Mouse (Mus musculus): ENCODE data around the gene Gpcpd1.
"Not testable (repeated sequence)": the region's sequence is repeated elsewhere in the genome, so short reads cannot be mapped to it uniquely, and the experiment has no call there.

Gene Gpcpd1

DNA sequence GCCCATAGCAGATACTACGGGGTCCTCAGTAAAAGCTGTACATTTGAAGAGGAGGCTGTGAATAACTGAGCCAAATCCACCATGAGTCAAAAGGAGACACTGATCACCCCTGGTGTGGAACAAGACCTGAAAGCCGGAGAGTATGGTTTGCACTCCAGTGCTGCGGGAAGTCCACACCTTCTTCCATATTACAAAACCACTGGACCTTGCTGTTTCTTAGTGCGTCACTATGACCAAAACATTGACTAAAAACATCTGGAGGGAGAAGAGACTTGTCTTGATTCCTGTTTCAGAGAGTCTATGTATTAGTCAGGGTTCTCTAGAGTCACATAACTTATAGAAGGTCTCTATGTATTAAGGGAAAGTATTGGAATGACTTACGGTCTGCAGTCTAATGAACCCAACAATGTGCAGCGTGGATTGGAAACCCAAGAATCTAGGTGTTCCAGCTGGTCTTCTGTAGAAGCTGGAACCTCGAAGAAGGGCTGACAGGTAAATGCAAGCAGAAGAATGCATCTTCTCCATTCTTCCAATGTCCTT is at the start of gene Gpcpd1:
TSS of gene Gpcpd1 (minus strand) at position 490 of the 540 bp plus-strand sequence.
- no peak for DNase-seq (ENCODE audit: low spot score in 2 of 2)

DNA sequence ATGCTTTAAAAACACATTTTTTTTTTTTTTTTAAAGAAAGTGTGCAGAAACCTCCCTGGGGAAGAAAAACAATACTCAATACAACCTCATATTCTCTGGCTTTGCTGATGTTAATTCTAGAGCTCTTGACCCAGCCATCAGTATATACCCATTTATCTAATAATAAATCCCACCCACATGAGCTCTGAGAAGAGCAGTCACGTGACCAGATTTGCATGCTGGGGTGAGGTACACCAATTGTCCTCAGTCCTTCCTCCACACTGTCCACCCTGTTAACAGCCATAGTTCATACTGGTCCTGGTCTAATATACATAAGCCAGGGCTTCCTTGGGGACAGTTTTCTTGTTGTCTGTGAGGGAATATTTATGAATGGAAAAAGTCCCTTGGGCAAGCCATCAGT is 49.0 kb upstream of the Gpcpd1 start:
- no peak for DNase-seq (ENCODE audit: low spot score in 2 of 2)

DNA sequence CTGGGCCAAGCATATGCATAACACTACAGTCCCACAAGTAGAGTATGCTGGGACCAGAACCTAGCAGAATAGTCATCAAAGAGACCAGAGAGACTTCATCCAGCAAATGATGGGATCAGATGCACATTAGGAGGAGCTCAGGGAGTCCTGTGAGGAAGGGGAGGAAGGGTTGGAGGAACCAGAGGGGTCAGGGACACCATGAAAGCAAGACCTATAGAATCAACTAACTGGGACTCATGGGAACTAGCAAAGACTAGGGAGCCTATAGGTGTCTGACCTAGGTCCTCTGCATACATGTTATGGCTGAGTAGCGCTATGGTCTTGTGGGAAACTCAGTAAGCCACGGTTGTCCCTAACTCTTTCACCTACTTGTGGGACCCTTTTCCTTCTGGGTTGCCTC is 41.1 kb upstream of the Gpcpd1 start:
- DNase-seq (ENCODE audit: low spot score in 2 of 2): no peak

DNA sequence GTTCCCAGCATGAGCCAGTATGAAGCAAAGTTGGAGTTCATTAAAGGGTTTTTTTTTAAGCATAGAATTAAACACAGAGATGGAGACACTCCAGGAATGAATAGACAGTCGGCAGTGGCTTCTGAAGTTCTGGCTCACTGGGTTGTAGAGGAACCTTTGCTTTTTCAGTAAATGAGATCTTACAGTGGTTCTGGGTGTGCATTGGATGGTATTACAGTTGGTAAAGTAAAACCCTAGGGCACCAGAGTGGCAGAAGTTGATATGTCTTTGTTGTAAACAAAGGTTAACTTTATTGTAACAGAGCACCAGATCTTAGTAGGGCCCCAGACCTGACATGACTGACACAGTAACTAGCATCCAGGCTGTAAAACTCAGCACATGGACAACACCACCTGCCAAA is 35.6 kb upstream of the Gpcpd1 start:
- no peak for DNase-seq (ENCODE audit: low spot score in 2 of 2)

DNA sequence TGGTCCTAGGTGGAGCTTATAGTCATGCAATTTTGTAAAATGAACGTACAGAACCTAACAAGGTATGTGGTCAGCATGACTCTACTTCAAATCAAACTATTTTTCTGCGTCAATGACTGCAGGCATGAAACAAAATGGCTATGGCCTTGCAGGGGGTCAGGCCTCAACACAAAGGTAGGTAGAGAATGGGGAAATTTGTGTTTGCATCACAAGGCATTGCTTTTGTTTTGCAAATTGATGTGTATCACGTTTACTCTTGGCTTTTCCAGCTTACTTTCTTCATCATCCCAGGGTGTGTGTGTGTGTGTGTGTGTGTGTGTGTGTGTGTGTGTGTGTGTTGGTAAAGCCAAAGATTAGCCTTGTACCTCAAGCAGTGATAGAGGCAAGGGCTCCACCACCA is 30.2 kb upstream of the Gpcpd1 start:
- no peak for DNase-seq (ENCODE audit: low spot score in 2 of 2)

DNA sequence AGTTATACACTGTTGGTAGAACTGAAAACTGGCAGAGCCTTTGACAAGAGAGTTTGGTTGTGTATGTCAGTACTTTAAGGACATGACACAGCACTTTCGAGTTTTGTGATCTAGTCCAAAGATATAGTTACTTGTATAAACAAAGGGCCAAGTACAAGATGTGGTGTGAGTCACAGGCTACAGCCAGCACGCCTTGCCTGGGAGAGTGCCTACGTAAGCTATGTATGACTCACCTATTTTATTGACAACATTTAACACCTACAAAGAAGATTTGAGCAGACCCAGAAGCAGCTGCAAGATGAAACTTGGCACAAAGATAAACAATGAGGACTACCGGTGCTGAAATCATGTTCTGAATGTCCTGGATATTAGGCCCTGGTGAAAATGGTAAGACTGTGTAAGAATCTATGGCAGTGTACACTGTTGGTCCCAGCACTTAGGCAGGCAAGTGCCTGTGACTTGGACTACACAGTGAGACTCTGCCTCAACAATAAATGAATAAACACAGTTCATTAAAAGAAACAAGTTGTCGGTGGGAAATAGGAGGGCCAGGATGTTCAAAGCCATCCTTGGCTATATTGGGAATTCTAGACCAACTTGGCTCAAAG is 26.2 kb upstream of the Gpcpd1 start:
- no peak for DNase-seq (ENCODE audit: low spot score in 2 of 2)

DNA sequence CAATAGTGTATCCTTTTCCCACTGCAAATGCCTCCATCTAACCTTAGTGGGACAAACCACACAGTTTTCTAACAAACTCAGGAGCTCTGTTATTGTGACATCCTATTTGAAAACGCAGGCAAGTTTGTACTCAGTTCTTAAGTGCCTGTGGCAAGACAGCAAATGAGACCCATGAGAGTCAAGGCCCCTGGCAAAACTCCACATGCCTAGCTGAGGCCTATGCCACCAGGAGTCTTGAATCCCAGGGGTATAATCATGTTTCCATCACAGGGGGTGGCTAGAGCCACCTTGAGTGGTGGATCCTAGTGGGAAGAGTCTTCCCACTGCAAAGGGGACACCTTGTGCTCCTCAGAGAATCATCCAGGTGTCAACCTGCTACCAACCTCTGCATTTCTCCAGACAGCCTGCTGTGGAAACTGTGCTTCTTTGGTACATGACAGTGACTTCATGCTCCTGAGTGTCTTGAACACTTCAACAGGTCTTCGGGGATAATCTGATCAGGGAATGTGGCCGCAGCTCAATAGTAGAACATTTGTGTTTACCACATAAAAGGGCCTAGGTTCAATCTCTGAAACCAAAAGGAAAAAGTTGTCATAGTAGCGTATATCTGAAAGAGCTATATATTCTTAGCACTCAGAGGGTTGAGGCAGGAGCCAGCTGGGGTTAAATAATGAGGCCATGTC is 24.2 kb upstream of the Gpcpd1 start:
- no peak for DNase-seq (ENCODE audit: low spot score in 2 of 2)

DNA sequence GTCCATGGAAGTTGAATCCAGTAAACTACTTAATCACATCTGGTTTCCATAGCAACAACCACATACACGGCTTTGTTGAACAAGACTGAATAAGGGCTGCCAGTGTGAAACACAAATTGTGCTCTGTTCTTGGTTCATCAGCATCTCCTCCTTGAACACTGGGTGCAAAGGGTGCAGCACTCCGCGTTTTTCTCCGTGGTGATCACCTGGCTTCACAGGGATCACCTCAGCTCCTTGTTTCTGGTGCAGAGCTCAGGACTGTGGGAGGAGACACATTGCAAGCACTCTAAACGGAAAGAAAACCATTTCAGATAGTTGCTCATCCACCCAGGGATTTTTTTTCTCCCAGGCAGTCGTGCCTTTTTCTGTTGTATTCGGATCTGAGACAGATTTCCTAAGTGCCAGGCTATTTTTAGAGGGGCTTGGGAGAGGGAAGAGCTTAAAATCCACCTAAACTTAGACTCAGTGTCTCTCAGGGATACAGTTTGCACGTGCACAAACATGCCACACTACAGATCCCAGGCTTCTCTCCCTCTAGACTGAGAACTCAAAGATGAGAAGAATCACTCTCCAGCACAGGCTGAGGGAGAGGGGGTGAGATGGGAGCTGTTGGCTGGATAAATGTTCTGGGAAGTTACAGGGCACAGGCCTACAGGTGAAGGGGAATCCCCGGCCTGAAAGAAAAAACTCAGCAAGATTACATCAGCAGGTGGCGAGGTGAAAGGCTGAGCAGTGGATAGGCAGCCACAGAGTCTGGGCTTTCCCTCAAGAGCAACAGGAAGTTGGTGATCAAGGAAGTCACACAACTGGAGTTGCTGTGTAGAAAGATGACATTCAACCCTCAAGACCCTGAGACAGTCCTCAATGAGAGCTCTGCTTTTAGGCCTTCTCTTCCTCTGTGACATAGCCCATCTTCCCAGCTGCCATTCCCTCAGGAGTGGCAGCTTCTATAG is 19.9 kb upstream of the Gpcpd1 start:
- DNase-seq (ENCODE audit: low spot score in 2 of 2): peak; percentile 62 to 65

DNA sequence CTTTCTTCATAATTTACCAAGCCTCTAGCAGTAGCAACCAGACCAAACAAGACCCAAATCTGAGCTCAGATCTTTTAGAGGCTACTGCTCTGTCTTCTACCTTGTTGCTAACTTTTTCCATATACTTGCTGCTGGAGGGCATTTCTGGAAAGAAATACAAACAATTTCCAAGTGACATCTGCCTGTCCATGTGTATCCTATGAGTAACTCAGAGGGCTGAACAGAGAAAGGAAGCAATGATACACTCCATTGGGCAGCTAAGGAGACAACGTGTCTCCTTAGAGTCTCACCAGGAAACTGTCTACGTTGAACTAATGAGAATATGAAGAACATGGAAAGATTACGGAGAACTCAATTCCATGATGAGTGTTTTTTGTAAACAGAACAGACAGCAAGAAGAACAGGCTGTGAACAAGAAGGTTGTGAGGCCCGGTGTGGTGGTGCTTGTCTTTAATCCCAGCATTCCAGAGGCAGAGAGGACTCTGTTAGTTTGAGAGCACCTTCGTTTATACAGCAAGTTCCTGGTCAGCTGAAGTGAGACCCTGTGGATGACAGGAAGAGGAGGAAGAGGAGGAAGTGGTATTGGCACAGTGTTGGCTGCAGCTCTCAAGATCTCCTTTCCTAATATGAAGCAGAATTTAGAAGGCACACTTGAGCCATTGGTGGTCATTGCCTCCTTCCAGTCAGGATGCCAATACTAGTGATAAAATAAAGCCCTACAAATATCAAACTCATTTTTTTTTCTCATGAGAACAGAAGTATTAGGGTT is 18.4 kb upstream of the Gpcpd1 start:
- DNase-seq (ENCODE audit: low spot score in 2 of 2): no peak

DNA sequence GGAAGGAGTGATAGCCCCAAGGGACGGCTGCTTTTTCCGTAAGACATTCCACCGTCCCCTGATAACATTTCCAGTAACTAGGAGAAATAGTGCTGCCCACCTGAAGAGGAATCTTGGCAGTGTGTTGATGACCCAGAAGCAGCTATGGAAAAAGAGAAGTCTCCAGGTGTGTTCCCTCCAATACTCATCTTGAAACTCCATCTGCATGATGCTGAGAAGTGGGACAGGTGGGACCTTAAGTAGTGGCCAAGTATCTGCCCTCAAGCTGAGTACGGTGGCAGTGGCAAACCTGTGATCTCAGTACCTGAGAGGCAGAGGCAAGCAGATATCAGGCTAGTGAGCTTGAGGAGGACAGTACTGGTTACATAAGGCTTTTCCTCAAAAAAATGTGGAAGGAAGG is 17.4 kb upstream of the Gpcpd1 start:
- no peak for DNase-seq (ENCODE audit: low spot score in 2 of 2)

DNA sequence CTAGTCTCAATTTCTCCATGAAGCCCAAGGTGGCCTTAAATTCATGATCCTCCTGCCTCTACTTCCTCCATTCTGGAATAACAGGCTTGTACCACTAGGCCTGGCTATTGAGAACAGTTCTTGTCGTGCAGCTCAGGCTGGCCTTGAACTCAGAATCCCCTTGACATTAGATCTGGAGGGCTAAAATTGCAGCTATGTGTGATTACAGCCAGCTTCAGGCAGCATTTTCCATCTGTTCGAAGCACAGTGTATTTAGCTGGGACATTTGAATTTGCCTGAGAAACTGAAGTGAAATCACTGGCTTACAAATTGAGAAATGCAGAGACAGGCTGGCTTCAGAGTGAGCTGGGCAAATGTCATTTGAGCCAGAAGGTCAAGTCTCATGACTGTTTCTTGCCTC is 16.2 kb upstream of the Gpcpd1 start:
- no peak for DNase-seq (ENCODE audit: low spot score in 2 of 2)

DNA sequence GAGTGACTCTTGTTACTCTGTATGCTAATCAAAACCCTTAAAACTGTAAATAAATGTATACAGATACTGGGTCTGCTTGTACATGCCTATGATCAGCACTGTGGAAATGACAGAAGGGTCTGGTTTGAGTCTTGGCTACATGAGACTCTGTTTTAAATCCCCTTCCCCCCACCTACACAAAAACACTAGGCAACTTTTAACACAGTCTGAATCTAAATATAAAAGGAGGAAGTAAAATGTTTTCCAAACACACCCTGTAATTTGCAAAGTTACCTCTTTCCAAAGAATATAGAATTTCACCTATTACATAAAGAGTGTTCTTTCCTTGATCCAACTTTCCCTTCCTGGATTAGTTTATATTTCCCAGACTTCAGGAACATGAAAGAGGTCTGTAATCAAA is 14.2 kb upstream of the Gpcpd1 start:
- DNase-seq (ENCODE audit: low spot score in 2 of 2): no peak

DNA sequence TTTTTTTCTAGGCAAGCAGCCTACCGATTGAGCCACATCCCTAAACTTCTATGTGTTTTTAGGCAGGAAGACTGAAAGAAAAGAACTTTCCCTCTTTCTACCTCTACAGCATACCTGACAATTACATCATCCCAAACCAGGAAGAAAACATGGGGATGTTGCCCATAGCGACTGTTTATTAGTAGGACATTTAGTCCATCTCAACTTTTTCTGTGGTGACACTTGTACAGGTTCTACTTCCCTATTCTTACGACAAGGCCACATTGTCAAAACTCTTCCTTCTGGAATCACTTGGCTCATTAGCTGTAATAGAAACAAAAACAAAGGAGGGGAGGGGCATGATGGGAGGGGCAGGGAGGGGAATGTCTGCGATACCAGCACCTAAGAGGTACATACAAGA is 12.6 kb upstream of the Gpcpd1 start:
- DNase-seq (ENCODE audit: low spot score in 2 of 2): no peak

DNA sequence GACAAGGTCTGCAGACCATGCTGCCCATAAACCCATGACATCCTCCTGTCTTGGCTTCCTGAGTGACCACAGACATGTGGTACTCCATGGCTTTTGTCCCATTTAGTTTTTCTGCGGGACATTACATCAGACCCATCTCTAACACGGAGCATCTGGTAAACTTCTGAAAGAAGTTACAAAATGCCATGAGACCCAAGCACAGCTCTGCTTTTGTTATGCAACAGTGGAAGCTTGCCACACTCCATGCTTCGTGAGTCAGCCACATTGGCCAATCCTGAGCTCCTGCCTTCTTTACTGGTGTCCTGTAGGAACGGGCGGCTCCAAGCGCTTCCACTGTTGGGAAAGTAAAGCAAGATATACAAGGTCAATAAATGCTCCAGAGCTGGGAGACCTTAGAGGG is 11.6 kb upstream of the Gpcpd1 start:
- no peak for DNase-seq (ENCODE audit: low spot score in 2 of 2)

DNA sequence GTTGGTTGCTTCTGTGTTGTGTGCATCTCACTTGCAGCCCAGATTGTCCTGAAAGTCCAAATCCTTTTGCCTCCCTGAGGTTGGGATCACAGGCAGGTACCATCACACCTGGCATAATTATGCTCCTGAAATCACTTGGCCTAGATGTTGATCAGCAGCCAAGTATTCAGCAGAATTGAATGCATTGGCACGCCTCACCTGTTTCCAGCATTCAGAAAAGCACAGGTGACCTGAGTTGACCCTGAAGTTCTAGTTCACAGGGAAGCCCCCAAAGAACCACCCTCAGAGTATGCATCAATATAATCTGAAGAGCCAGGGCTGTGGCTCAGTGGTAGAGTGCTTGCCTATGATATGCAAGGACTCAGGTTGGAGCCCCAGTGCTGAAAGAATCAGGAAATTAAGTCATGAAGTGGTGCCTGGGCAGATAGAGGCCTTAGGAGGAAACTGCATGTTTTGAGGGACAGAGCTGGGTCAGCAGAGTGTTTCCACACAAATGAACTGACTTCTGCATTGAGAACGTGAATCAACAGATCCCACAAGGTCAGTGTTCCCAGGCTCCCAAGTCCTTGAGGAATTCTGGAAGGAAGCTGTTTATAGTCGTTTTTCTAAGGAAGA is 10.4 kb upstream of the Gpcpd1 start:
- DNase-seq (ENCODE audit: low spot score in 2 of 2): no peak

DNA sequence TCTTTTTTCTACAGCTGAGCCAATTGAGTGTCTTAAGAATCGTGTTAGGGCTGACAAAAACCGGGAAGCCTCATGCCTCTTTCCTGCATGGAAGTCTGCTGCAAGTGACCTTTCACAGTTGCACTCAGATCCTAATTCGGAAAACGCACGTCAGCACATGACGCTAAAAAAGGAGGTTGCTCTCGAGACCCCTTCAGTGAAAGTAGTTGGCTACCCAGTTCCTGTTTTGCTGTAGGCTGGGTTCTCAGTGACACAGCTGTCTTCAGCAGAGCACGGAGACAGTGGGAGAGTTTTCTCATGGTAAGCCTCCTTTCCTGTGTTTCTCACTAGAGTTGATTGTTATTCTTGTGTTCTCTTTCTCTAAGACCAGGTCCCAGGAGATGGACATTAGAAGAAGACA is 9.7 kb upstream of the Gpcpd1 start:
- peak; percentile 46 to 56 for DNase-seq (ENCODE audit: low spot score in 2 of 2)

DNA sequence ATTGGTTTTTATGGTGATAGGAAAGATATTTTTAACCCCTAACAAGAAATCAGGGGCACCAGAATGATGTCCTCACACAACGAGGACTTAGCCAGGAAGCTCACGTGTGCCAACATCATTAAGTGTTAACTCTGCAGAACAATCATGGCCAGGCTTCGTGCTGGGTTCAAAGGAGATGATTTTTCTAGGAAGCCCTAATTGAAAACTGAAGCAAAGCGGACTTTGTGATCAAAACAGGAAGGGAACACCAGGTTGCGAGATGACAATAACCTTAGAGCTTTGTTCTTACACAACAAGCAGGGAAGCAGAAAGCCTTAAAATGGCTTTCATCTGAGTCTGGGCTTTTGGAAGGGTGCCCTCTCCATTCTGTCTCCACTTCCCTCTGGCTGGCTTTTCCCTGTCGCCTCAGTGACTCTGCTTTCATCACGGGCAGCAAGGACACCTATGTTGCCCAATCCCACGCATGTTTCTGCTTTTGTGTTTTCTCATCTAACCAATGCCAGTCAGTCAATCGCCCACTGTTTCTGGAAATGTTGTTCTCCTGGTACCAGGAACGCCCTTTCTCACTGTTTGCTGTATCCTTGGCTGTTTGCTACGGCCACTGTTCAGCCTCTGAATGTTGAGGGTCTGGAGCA is 8.2 kb upstream of the Gpcpd1 start:
- no peak for DNase-seq (ENCODE audit: low spot score in 2 of 2)

DNA sequence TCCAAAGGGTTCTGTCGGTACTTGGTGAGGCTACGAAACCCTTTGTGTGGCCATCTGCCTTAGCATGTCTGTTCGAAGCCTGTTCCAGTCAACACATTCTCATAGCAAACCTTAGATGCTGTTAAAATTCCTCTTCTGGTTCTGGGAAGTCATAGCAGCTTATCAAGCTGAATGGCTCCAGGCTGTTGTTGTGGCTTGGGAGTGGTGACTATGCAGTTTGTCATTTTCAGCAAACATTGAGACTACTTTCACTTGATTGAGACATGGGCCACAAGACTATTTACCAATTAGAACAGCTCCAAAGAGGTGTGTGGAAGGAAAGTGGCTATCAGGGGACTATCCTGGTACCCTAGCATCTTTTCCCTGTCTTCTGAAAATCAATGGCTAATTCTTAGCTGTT is 4.6 kb upstream of the Gpcpd1 start:
- DNase-seq (ENCODE audit: low spot score in 2 of 2): no peak

DNA sequence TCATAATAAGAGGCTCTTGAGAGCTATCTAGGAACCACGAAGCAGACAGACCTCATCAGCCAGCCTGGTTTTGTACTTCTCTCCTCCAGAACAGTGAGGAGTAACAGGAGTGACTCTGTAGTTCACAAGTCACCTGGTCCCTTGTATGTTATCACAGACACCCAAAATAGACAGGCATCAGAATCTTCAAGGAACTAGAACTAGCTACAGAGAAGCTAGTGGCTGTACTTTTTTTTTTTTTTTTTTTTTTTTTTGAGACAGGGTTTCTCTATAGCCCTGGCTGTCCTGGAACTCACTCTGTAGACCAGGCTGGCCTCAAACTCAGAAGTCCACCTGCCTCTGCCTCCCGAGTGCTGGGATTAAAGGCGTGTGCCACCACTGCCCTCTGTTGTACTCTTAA is 4.0 kb upstream of the Gpcpd1 start:
- not testable (repeated sequence) for DNase-seq (ENCODE audit: low spot score in 2 of 2)

DNA sequence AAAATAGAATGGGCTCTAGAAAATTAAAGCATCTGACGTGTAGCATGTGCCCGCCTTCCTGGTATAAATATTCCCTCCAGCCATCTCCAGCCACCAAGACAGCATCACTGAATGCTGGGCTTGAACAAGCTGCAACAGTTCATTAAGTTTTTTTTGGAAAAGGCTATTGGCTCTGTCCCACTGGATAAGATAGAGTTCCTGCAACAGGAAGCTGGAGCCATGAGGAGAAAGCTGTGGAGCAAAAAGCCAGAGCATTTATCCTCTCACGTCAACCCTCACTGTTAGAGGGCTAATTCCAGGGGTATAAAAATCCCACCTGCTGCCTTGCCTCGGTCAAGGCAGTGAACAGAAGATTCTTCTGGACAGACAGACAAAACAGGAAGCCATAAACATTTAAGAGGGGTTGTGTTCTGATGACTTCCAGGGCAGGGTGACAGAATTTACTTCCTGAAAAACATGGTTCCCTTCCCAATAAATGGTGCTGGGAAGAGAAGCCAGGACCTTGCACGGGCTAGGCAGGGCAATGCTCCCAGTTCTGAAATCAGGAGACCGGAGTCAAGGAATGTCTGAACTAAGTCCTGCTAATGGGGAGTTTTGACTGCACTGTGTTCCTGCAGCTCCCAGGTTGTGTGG is 2.5 kb upstream of the Gpcpd1 start:
- no peak for DNase-seq (ENCODE audit: low spot score in 2 of 2)
